Mouse (Mus musculus): Measurements from ENCODE around the gene Rap1gap2.

DNA sequence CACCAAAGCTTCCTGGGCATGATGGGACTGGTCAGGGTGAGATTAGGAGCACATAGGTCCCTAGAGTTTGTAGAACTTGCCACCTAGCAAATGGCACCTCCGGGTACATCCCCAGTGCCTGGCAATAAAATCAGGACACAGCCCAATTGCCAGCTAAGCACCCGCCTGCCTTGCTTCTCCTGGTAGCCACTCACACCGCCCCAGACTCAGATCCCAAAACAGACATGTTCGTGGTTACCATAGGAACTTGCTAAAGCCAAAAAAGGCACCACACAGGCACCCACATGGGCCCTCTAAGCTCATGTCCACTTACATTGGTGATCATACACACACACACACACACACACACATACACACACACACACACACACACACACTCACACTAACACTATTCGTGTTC lies 51.8 kb downstream of the Rap1gap2 start:
- TF ChIP-seq EP300 (IDR thresholded peaks at IDR 0.05; ENCODE audit: low read depth) (no peak), CTCF (IDR thresholded peaks at IDR 0.05; ENCODE audit: low read depth) (no peak)

All from liver, postnatal 0 days (tissue).